Mouse (Mus musculus) stomach, postnatal 0 days (tissue): Measurements from ENCODE around the gene Hint3.
"Not testable (repeated sequence)": the region's sequence is repeated elsewhere in the genome, so short reads cannot be mapped to it uniquely, and the experiment has no call there.

Source experiments
- CTCF ChIP-seq: IDR thresholded peaks from 2 replicates; pipeline ENCODE4 v1.5.1; 2016; ENCODE audit warnings: antibody characterized with exemption, low read depth, mild to moderate bottlenecking, moderate library complexity
- EP300 ChIP-seq: optimal IDR thresholded peaks from 2 replicates; pipeline ENCODE3; 2016; ENCODE audit warnings: antibody characterized with exemption

DNA sequence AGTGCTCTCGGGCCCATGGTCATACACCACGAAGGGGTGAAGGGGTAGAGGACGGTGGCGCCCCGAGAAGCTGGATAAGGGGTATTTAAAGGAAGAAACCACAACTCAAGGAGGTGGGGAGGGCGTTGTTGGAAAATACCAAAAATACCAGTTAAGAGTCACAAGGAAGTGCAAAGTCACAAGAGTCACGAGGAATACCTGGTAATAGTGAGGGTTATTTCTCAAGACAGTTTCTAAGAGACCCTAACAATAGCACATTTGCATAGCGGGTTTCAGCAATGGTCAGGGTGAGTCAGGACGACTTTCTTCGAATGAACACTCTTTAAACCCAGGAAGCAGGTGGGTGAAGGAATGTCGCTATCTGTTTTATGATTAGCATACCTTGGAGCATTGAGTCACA is 988 bp downstream of the Hint3 start:
- TF ChIP-seq CTCF, EP300: not testable (repeated sequence)
